Mouse (Mus musculus): ENCODE results near the gene Cyp2b9.
"Not testable (repeated sequence)": the region's sequence is repeated elsewhere in the genome, so short reads cannot be mapped to it uniquely, and the experiment has no call there.

Cyp2b9 gene

GRCm38 (mm10) chr7:26173111-26173510, at the start of gene Cyp2b9:
TSS of gene Cyp2b9 (plus strand) at chr7:26173411.
- DNase-seq: not testable (repeated sequence)

GRCm38 (mm10) chr7:26139623-26140022, 33.6 kb upstream of the Cyp2b9 start:
- DNase-seq: not testable (repeated sequence)

- not testable (repeated sequence) for DNase-seq
Observed at GRCm38 (mm10) chr7:26143657-26144056, 29.6 kb upstream of the Cyp2b9 start.

- DNase-seq: not testable (repeated sequence)
Observed at GRCm38 (mm10) chr7:26168765-26169536, 4.3 kb upstream of the Cyp2b9 start.

- DNase-seq: no peak
Observed at GRCm38 (mm10) chr7:26201083-26201482, 27.9 kb downstream of the Cyp2b9 start.

- not testable (repeated sequence) for DNase-seq
Observed at GRCm38 (mm10) chr7:26260034-26260433, 86.8 kb downstream of the Cyp2b9 start, which contains the start of gene Vmn1r184. TSS of gene Vmn1r184 (plus strand) at chr7:26260334.

All from thymus, postnatal 36 days (tissue).